8 mouse cellular contexts compared by ENCODE assay signal in the genomic region with DNA sequence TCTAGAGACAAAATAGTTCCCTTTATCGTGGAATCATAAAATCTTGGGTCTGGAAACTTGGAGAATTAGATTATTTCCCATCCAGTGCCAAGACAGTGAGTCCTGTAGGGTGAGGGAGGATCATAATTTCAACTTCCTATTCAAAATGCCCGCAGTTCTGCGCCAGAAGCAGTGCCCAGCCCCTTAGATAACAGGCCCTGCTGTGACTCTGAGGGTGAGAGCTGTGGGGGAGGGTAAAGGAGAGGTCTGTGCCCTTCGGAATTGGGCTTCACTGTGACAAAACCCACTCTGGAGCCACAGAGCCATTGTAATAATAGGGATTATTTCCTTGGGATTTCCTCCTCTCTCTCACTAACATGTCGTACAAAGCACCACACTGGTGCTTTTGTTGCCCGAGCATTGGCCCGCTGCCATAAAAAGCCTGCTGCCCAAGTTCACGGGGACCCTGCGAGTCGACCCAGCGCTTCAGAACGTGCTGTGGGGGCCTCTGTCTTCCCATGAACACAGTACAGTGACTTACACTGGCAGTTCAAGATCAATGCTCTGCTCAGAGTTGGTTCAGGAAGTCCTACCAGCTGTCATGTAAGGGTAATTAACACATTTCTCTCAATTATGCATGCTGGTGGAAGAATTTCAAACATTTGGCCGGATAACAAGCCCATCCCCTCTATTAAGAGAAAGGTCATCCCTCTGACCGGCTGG.
DNase-seq lines count a peak whose midpoint lies in the region; ATAC-seq and TF ChIP-seq lines count a peak whose summit lies in the region.

No protein-coding gene starts in this region.

- no peak for TF ChIP-seq CTCF in liver, adult 2 months (IDR thresholded peaks at IDR 0.05; ENCODE audit: low read depth, low read length)

- peak overlapping the region; percentile 27 for H3K4me2 ChIP-seq in forebrain, embryonic 15.5 days (replicated peaks)
- no peak overlapping the region for H3K4me2 ChIP-seq in intestine, embryonic 16.5 days (ENCODE audit: low read depth, low read length)
- peak overlapping the region; percentile 37 for H3K4me2 ChIP-seq in midbrain, embryonic 16.5 days (ENCODE audit: low read length)

- WGBS in forebrain, embryonic 15.5 days = 3% methylated on average over 14 of the region's 14 CpGs
- 13% methylated on average over 14 of the region's 14 CpGs for WGBS in intestine, embryonic 16.5 days
- 19% methylated on average over 14 of the region's 14 CpGs for WGBS in liver, adult 2 months
- WGBS in midbrain, embryonic 16.5 days = 6% methylated on average over 14 of the region's 14 CpGs

- no peaks in the 10 kb centered on the region for H3K27me3 ChIP-seq in forebrain, embryonic 15.5 days
- H3K27me3 ChIP-seq in intestine, embryonic 16.5 days (replicated peaks; ENCODE audit: control insufficient read depth, insufficient read depth, low read length) = no peaks in the 10 kb centered on the region
- no peaks in the 10 kb centered on the region for H3K27me3 ChIP-seq in liver, adult 2 months (ENCODE audit: control insufficient read depth, insufficient read depth, low read length)
- no peaks in the 10 kb centered on the region for H3K27me3 ChIP-seq in midbrain, embryonic 16.5 days (ENCODE audit: control insufficient read depth, insufficient read depth, low read depth, low read length)

- H3K27ac ChIP-seq in forebrain, embryonic 15.5 days (replicated peaks) = peak overlapping the region; percentile 67
- peak overlapping the region; percentile 82 for H3K27ac ChIP-seq in intestine, embryonic 16.5 days (ENCODE audit: low read length)
- peak overlapping the region; percentile 98 for H3K27ac ChIP-seq in liver, adult 2 months (replicated peaks; ENCODE audit: insufficient read depth, low read depth, low read length)
- peak overlapping the region; percentile 52 for H3K27ac ChIP-seq in midbrain, embryonic 16.5 days (ENCODE audit: low read length)

- peak; percentile 95 for ATAC-seq in forebrain, embryonic 15.5 days (replicated peaks)
- ATAC-seq in intestine, embryonic 16.5 days = peak; percentile 76
- peak; percentile 85 for ATAC-seq in midbrain, embryonic 16.5 days

- TF ChIP-seq POLR2A in liver, adult 2 months (IDR thresholded peaks at IDR 0.05; ENCODE audit: extremely low read depth, insufficient read depth, low read length) = no peak

- H3K4me1 ChIP-seq in forebrain, embryonic 15.5 days = peaks cover 15% of the 10 kb centered on the region
- peaks cover 38% of the 10 kb centered on the region for H3K4me1 ChIP-seq in intestine, embryonic 16.5 days (ENCODE audit: control insufficient read depth, insufficient read depth, low read length)
- H3K4me1 ChIP-seq in liver, adult 2 months (ENCODE audit: control insufficient read depth, insufficient read depth, low read length) = peaks cover 14% of the 10 kb centered on the region
- H3K4me1 ChIP-seq in midbrain, embryonic 16.5 days (ENCODE audit: control insufficient read depth, insufficient read depth, low read length) = peaks cover 19% of the 10 kb centered on the region

- DNase-seq in cerebellum, adult 11 months = peak; percentile 33
- DNase-seq in cerebellum, adult 9-10 months = no peak
- DNase-seq in brain, embryonic 18.5 days (ENCODE audit: low read depth, low spot score) = peak; percentile 14
- peak; percentile 78 for DNase-seq in liver, adult 2 months (ENCODE audit: extremely low read depth, low read depth, low spot score)
- DNase-seq in urinary bladder, postnatal 25 days (ENCODE audit: low spot score) = no peak

- no peak overlapping the region for H3K4me3 ChIP-seq in forebrain, embryonic 15.5 days
- H3K4me3 ChIP-seq in intestine, embryonic 16.5 days (ENCODE audit: low read length) = no peak overlapping the region
- H3K4me3 ChIP-seq in liver, adult 2 months (ENCODE audit: insufficient read depth, low read depth, low read length) = peak overlapping the region; percentile 23; the same call in 1 of the 2 replicates
- H3K4me3 ChIP-seq in midbrain, embryonic 16.5 days (ENCODE audit: low read depth, low read length) = no peak overlapping the region

- H3K9ac ChIP-seq in forebrain, embryonic 15.5 days (replicated peaks) = no peak overlapping the region
- H3K9ac ChIP-seq in intestine, embryonic 16.5 days (ENCODE audit: low read depth, low read length) = no peak overlapping the region
- peak overlapping the region; percentile 80 for H3K9ac ChIP-seq in liver, adult 2 months (ENCODE audit: low read depth, low read length)
- peak overlapping the region; percentile 25; the same call in 1 of the 2 replicates for H3K9ac ChIP-seq in midbrain, embryonic 16.5 days (ENCODE audit: low read depth, low read length)

- no peaks in the 10 kb centered on the region for H3K36me3 ChIP-seq in forebrain, embryonic 15.5 days
- H3K36me3 ChIP-seq in intestine, embryonic 16.5 days (ENCODE audit: control insufficient read depth, insufficient read depth, low read length) = no peaks in the 10 kb centered on the region
- H3K36me3 ChIP-seq in liver, adult 2 months (ENCODE audit: control insufficient read depth, insufficient read depth, low read length) = no peaks in the 10 kb centered on the region
- H3K36me3 ChIP-seq in midbrain, embryonic 16.5 days (ENCODE audit: control insufficient read depth, insufficient read depth, low read length) = no peaks in the 10 kb centered on the region

- H3K79me2 ChIP-seq in liver, adult 2 months (ENCODE audit: control insufficient read depth, insufficient read depth, low read length) = peaks cover 41% of the 10 kb centered on the region; the same call in 1 of the 2 replicates

- H3K9me3 ChIP-seq in forebrain, embryonic 15.5 days = no peaks in the 10 kb centered on the region
- H3K9me3 ChIP-seq in intestine, embryonic 16.5 days (ENCODE audit: control insufficient read depth, low read length) = no peaks in the 10 kb centered on the region
- no peaks in the 10 kb centered on the region for H3K9me3 ChIP-seq in midbrain, embryonic 16.5 days (replicated peaks; ENCODE audit: control insufficient read depth, low read length, poor library complexity, severe bottlenecking)

Comparison
In these comparisons a context has a peak if more than half of its experiments do, and no peak if none do; other contexts are left out.
1. DNase-seq: peak in cerebellum, adult 11 months (single experiment), brain, embryonic 18.5 days (single experiment) and liver, adult 2 months (single experiment); none in cerebellum, adult 9-10 months (single experiment) and urinary bladder, postnatal 25 days (single experiment).
2. H3K9ac ChIP-seq: peak in liver, adult 2 months (single experiment) and midbrain, embryonic 16.5 days (single experiment); none in forebrain, embryonic 15.5 days (single experiment) and intestine, embryonic 16.5 days (single experiment).
3. Peak in every context shown above with its lines, with median percentiles within 50 percentile points of each other: ATAC-seq and H3K27ac ChIP-seq.